Mouse (Mus musculus) myocyte (in vitro differentiated cells): Measurements from ENCODE around the gene Entpd5. TPM values are rescaled to one million over a fixed set of nuclear protein-coding genes. Genes with fewer than 3 reads are reported as not detected.

Experiments used
- H3K27me3 ChIP-seq: one replicate; pipeline ENCODE4 v1.6.1; 2011; ENCODE audit not compliant: control insufficient read depth, insufficient read depth, insufficient read length
- H3K36me3 ChIP-seq: one replicate; pipeline ENCODE4 v1.6.1; 2011; ENCODE audit not compliant: control insufficient read depth, insufficient read depth
- H3K4me2 ChIP-seq: one replicate; pipeline ENCODE4 v1.6.1; 2011; ENCODE audit warnings: low read depth, control low read depth
- H3K4me3 ChIP-seq: one replicate; pipeline ENCODE4 v1.5.1; 2011; ENCODE audit warnings: mild to moderate bottlenecking, control low read depth, moderate library complexity
- H3K79me2 ChIP-seq: one replicate; pipeline ENCODE4 v1.6.1; 2011; ENCODE audit not compliant: control insufficient read depth, insufficient read depth
- H3ac ChIP-seq: one replicate; pipeline ENCODE4 v1.6.1; 2011; ENCODE audit not compliant: control insufficient read depth, insufficient read length
- CEBPB ChIP-seq: IDR thresholded peaks from 2 replicates; pipeline ENCODE4 v1.6.1; 2011; ENCODE audit warnings: mild to moderate bottlenecking, moderate library complexity; ENCODE audit not compliant: poor library complexity, insufficient read depth, severe bottlenecking
- E2F4 ChIP-seq: IDR thresholded peaks from one replicate; pipeline ENCODE4 v1.6.1; 2011; ENCODE audit warnings: mild to moderate bottlenecking, control low read depth, moderate library complexity; ENCODE audit not compliant: insufficient read depth
- MAX ChIP-seq: IDR thresholded peaks from one replicate; pipeline ENCODE4 v1.6.1; 2011; ENCODE audit warnings: low read depth, mild to moderate bottlenecking, control low read depth
- MYOD1 ChIP-seq, 3 experiments: IDR thresholded peaks; one replicate each; pipeline ENCODE4 v1.6.1; 2011; ENCODE audit warnings: control low read depth in 2 of 3, low read depth in 2 of 3, mild to moderate bottlenecking in 2 of 3, moderate library complexity in 1 of 3; ENCODE audit not compliant: insufficient read length in 2 of 3, control insufficient read depth in 1 of 3
- MYOG ChIP-seq, 3 experiments: IDR thresholded peaks; one replicate each; pipeline ENCODE4 v1.6.1; 2011; ENCODE audit warnings: control low read depth in 2 of 3, low read depth in 2 of 3, mild to moderate bottlenecking in 2 of 3; ENCODE audit not compliant: insufficient read length in 2 of 3, control insufficient read depth in 1 of 3, insufficient read depth in 1 of 3
- POLR2A ChIP-seq: IDR thresholded peaks from one replicate; pipeline ENCODE4 v1.6.1; 2011; ENCODE audit warnings: low read depth, mild to moderate bottlenecking, control low read depth, moderate library complexity; ENCODE audit not compliant: insufficient read length
- POLR2AphosphoS2 ChIP-seq: IDR thresholded peaks from one replicate; pipeline ENCODE4 v1.6.1; 2011; ENCODE audit warnings: low read depth, control low read depth; ENCODE audit not compliant: insufficient read length
- REST ChIP-seq: IDR thresholded peaks from one replicate; pipeline ENCODE4 v1.6.1; 2011; ENCODE audit warnings: mild to moderate bottlenecking, control low read depth, moderate library complexity; ENCODE audit not compliant: insufficient read depth, insufficient read length
- SRF ChIP-seq: IDR thresholded peaks from one replicate; pipeline ENCODE4 v1.6.1; 2011; ENCODE audit warnings: low read depth; ENCODE audit not compliant: control insufficient read depth, insufficient read length
- TCF12 ChIP-seq: IDR thresholded peaks from one replicate; pipeline ENCODE4 v1.6.1; 2011; ENCODE audit warnings: mild to moderate bottlenecking, control low read depth; ENCODE audit not compliant: poor library complexity, insufficient read depth, severe bottlenecking
- TCF3 ChIP-seq: IDR thresholded peaks from one replicate; pipeline ENCODE4 v1.6.1; 2011; ENCODE audit warnings: low read depth, control low read depth; ENCODE audit not compliant: insufficient read length
- USF1 ChIP-seq: IDR thresholded peaks from one replicate; pipeline ENCODE4 v1.6.1; 2011; ENCODE audit warnings: low read depth, mild to moderate bottlenecking, control low read depth, moderate library complexity
- polyA plus RNA-seq: library from polyadenylated mRNA; unstranded; fragments of >200 nt; fragmentation: generic; extraction: Trizol; gene quantifications from one replicate; pipeline ENCODE4 v1.2.1, GENCODE M21; 2012; ENCODE audit warnings: missing spikeins

Entpd5 gene
- polyA plus RNA-seq, 1 experiment: 6.3 TPM

DNA sequence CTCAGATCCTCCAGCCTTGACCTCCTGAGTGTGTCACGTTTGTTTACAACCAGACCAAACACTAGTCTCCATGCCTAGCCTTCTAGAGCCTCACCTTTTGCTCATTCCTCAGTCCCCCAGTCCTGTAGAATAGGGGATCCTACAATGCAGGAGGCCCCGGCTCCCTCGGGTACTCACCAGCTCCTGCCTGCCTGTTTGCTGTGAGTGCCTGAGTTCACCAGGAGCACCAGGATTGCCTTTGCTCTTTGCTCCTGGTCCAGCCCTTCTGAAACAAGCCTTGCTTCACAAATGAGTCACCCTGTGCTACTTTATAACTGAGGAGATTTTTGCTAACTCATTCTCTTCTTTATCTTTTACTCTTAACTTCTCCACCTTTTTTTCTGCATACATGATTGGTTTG lies 8.2 kb downstream of the Entpd5 start:
- Histone ChIP-seq H3K27me3 (no peaks in the 10 kb centered on the region), H3K4me3 (no peak overlapping the region), H3K36me3 (no peaks in the 10 kb centered on the region), H3ac (no peak overlapping the region), H3K79me2 (no peaks in the 10 kb centered on the region), H3K4me2 (no peak overlapping the region)
- TF ChIP-seq MYOG (IDR thresholded peaks at IDR 0.05; ENCODE audit: control insufficient read depth in 1 of 3, insufficient read depth in 1 of 3, insufficient read length in 2 of 3, low read depth in 2 of 3) (no peak), MAX (no peak), TCF12 (no peak), CEBPB (no peak), TCF3 (no peak), SRF (no peak), POLR2A (no peak), E2F4 (no peak), USF1 (no peak), POLR2AphosphoS2 (no peak), REST (no peak), MYOD1 (IDR thresholded peaks at IDR 0.05; ENCODE audit: control insufficient read depth in 1 of 3, insufficient read length in 2 of 3, low read depth in 2 of 3) (no peak)

GRCm38 (mm10) chr12:84400068-84400467 lies 8.8 kb downstream of the Entpd5 start:
- Histone ChIP-seq H3ac (no peak overlapping the region), H3K4me3 (no peak overlapping the region), H3K4me2 (no peak overlapping the region), H3K36me3 (no peaks in the 10 kb centered on the region), H3K79me2 (no peaks in the 10 kb centered on the region), H3K27me3 (no peaks in the 10 kb centered on the region)
- TF ChIP-seq TCF3 (no peak), MYOG (IDR thresholded peaks at IDR 0.05; ENCODE audit: control insufficient read depth in 1 of 3, insufficient read depth in 1 of 3, insufficient read length in 2 of 3, low read depth in 2 of 3) (no peak), SRF (no peak), CEBPB (no peak), TCF12 (no peak), USF1 (no peak), MYOD1 (IDR thresholded peaks at IDR 0.05; ENCODE audit: control insufficient read depth in 1 of 3, insufficient read length in 2 of 3, low read depth in 2 of 3) (no peak), E2F4 (no peak), POLR2AphosphoS2 (no peak), MAX (no peak), POLR2A (no peak), REST (no peak)

DNA sequence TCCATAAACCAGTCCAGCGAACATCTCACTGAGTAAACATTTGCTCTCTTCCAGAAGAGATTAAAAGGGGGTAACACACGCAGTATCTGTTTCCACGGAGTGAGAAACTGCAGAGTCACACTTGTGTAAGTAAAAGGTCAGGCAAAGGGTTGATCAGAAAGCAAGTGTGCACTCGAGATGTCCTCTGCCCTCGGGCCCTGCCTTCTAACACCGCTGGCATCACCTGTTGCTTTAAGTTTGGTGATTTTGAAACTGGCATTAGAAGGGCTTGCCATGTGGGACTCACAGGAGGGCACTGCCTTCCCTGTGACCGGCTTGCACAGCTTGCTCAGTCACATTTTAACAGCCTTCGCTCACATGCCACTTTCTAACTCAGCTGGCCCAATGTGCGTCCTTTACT lies 9.2 kb downstream of the Entpd5 start:
- Histone ChIP-seq H3ac (no peak overlapping the region), H3K4me2 (no peak overlapping the region), H3K79me2 (no peaks in the 10 kb centered on the region), H3K4me3 (no peak overlapping the region), H3K36me3 (no peaks in the 10 kb centered on the region), H3K27me3 (no peaks in the 10 kb centered on the region)
- TF ChIP-seq TCF12: no peak
- no peak for TF ChIP-seq REST
- TF ChIP-seq MAX: no peak
- TF ChIP-seq POLR2AphosphoS2: no peak
- TF ChIP-seq TCF3: no peak
- TF ChIP-seq USF1: no peak
- no peak for TF ChIP-seq MYOD1 (IDR thresholded peaks at IDR 0.05; ENCODE audit: control insufficient read depth in 1 of 3, insufficient read length in 2 of 3, low read depth in 2 of 3)
- TF ChIP-seq MYOG (IDR thresholded peaks at IDR 0.05; ENCODE audit: control insufficient read depth in 1 of 3, insufficient read depth in 1 of 3, insufficient read length in 2 of 3, low read depth in 2 of 3): no peak
- TF ChIP-seq POLR2A: no peak
- no peak for TF ChIP-seq E2F4
- TF ChIP-seq CEBPB: no peak
- no peak for TF ChIP-seq SRF

- TF ChIP-seq MAX (no peak), SRF (no peak), CEBPB (no peak), TCF12 (no peak)
- Histone ChIP-seq H3ac (no peak overlapping the region), H3K79me2 (no peaks in the 10 kb centered on the region), H3K27me3 (no peaks in the 10 kb centered on the region), H3K4me2 (no peak overlapping the region), H3K36me3 (no peaks in the 10 kb centered on the region), H3K4me3 (no peak overlapping the region)
Observed at GRCm38 (mm10) chr12:84399135-84399534, 9.7 kb downstream of the Entpd5 start.

DNA sequence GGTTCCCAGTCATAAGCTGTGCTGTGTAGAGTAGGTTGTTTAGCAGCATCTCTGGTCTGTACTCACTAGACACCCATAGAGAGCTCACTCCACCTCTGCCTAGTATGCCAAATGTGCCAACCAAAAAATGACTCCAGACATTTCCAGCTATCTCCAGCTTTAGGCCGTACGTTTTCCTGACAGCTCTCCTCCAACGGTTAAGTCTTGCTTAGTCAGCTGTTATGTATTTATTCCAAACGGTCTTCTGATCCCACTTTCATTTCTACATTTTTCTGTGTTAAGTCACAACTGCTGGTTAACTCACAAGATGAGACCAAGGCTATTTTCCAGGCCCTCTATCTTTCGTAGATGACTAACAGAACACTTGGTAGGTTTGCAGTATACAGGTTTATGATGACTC lies 10.2 kb downstream of the Entpd5 start:
- Histone ChIP-seq H3K79me2 (no peaks in the 10 kb centered on the region), H3K36me3 (no peaks in the 10 kb centered on the region), H3ac (no peak overlapping the region), H3K27me3 (no peaks in the 10 kb centered on the region), H3K4me2 (no peak overlapping the region), H3K4me3 (no peak overlapping the region)
- TF ChIP-seq POLR2AphosphoS2 (no peak), TCF3 (no peak), POLR2A (no peak)
